Mouse (Mus musculus) C2C12 (cell line): Measurements from ENCODE around the gene Atp13a1.

ENCODE experiments used
- CEBPB ChIP-seq: IDR thresholded peaks from one replicate; pipeline ENCODE4 v1.6.1; 2011; ENCODE audit warnings: low read depth, mild to moderate bottlenecking, control low read depth, moderate library complexity
- CTCF ChIP-seq: IDR thresholded peaks from one replicate; pipeline ENCODE4 v1.5.1; 2011; ENCODE audit not compliant: control insufficient read depth, insufficient read depth, insufficient read length
- MAX ChIP-seq: IDR thresholded peaks from one replicate; pipeline ENCODE4 v1.6.1; 2011; ENCODE audit warnings: mild to moderate bottlenecking, control low read depth
- MYOD1 ChIP-seq: IDR thresholded peaks from one replicate; pipeline ENCODE4 v1.6.1; 2011; ENCODE audit warnings: low read depth; ENCODE audit not compliant: control insufficient read depth, insufficient read length
- USF1 ChIP-seq: IDR thresholded peaks from one replicate; pipeline ENCODE4 v1.6.1; 2011; ENCODE audit warnings: low read depth, mild to moderate bottlenecking, control low read depth, moderate library complexity

DNA sequence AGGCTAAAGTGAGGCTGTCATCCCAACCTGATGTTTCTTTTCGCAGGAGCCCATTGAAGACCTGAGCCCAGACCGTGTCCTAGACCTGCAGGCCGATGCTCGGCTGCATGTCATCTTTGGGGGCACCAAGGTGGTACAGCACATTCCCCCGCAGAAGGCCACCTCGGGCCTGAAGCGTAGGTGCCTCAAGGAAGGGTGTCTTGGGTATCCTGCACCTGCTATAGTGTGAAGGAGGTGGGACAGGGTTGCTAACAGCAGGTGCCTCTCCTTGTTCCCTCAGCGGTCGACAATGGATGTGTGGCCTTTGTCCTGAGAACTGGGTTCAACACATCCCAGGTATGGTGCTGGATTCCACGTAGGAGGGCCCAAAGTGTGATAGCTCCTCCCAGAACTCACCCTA lies 6.7 kb downstream of the Atp13a1 start:
- TF ChIP-seq CTCF = no peak
- no peak for TF ChIP-seq MYOD1
- no peak for TF ChIP-seq MAX
- TF ChIP-seq USF1 = no peak
- no peak for TF ChIP-seq CEBPB
